Comparison of ENCODE assay signal across 1 mouse cellular context in the genomic region with DNA sequence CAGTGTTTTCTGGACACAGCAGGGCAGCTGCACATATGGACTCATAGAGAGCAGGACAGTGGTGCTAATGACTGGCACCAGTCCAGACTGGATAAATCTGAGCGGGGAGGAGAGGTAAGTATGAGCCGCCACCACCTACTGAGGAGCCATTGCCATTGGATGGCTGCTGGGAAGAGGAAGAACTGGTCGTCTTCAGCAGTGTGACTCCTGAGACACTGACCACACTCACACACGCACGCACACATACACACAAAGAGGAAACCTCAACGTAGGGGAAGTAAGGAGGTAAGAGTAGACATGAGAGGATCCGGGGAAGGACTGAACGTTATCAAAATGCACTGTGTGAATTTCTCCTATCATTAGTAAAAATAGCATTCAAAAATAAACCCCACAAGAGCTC.
TF ChIP-seq lines count a peak whose summit lies in the region.

No protein-coding gene starts in this region.

TF ChIP-seq in MEL, 35 proteins besides CTCF, POLR2A, EP300 and RAD21 (continued from another document):
- TF ChIP-seq POLR2AphosphoS2 (IDR thresholded peaks at IDR 0.05; ENCODE audit: low read length) (no peak), UBTF (IDR thresholded peaks at IDR 0.05; ENCODE audit: borderline replicate concordance, insufficient read depth, low read depth, low read length) (no peak), SIN3A (IDR thresholded peaks at IDR 0.05; ENCODE audit: low read length) (no peak)
